Mouse (Mus musculus) adrenal gland, postnatal 36 days (tissue): ENCODE results near the gene Atl3. TPM values are rescaled to one million over a fixed set of nuclear protein-coding genes. Genes with fewer than 3 reads are reported as not detected.

ENCODE experiments used
- DNase-seq, 2 experiments: peaks; one replicate each; pipeline ENCODE4 v3.0.0; 2021; ENCODE audit warnings: mixed read lengths in 1 of 2
- total RNA-seq, 2 experiments: library from RNA; stranded (reverse); gene quantifications; 2 replicates each; pipeline ENCODE4 v1.2.3; 2021

The Atl3 gene
- total RNA-seq, 2 experiments from 2014 or later: 98.3 to 159 TPM

GRCm38 (mm10) chr19:7498816-7499215 is 5.0 kb downstream of the Atl3 start:
- no peak for DNase-seq

DNA sequence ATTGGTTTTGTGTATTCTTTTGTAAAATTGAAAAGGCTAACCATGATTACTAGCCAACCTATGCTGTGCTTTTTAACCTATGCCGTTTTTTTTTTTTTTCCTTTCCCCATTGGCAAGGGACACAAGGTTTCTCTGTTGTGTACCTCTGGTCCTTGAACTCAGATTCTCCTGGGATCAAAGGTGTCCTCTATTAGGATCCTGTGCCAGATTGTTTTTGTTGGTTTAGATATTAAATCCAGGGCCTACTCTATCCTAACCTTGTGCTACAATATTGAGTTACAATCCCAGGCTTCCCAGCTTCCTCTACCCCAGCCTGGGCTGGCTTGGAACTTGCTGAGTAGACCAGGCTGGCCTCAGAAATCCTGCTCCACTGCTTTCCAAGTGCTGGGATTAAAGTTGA is 6.9 kb downstream of the Atl3 start:
- no peak for DNase-seq

- no peak for DNase-seq
Observed at GRCm38 (mm10) chr19:7502432-7502831, 8.6 kb downstream of the Atl3 start.

- DNase-seq: no peak
Observed at GRCm38 (mm10) chr19:7506321-7506720, 12.5 kb downstream of the Atl3 start.

GRCm38 (mm10) chr19:7508026-7508425 is 14.2 kb downstream of the Atl3 start:
- no peak for DNase-seq

GRCm38 (mm10) chr19:7516437-7516836 is 22.6 kb downstream of the Atl3 start:
- no peak for DNase-seq

DNA sequence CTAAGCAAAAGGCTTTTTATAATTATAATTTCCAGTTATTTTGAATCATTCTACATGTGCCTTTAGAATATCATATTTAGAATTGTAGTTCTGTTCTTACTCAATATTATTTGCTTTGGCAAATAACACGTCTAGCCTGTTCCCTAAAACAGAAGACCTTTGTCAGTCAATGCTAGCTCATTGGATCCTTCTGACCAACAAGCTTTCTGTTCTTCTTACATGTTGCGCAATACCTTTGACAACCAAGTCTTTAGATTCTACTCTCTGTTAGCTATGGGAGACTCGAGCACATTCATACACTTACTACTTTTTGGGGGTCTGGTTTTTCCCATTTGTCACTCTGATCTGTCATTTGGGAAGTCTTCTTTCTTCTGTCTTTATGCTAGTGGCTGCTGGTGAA is 27.8 kb downstream of the Atl3 start:
- no peak for DNase-seq

- DNase-seq: no peak
Observed at GRCm38 (mm10) chr19:7522856-7523255, 29.0 kb downstream of the Atl3 start.

DNA sequence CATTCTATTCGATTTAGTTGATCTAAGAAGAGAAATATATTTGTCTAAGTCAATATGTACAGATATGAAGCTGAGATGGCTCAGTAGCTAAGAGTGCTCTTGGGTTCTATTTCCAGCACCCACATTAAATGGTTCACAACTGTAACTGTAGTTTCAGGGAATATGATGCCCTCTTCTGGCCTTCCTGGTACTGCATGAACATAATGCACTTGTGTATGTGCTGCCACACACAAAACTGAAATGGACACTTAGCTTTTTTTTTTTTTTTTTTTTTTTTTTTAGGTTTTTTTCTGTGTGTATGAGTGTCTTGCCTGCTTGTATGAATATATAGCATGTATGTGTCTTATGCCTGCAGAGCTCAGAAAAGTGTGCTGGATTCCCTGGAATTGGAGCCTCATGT is 29.5 kb downstream of the Atl3 start:
- DNase-seq: peak in 1 of 2 experiments; percentile 28

DNA sequence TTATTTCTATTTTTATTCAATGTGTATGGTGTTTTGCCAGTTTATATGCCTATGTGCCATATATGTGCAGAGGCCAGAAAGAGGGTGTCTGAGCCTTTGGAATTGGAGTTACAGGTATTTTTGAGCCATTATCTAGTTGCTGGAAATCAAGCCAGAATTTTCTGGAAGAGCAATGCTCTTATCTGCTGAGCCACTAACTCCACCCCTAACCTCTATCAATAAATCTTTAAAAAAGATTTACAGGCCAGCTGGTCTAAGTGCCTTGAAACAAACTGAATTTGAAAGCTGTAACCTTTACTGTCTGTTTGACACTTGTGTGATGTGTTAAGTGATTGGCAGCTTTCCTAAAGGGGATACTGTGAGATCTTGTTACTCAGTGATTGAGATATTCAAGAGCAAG is 29.9 kb downstream of the Atl3 start:
- DNase-seq: no peak

- no peak for DNase-seq
Observed at GRCm38 (mm10) chr19:7524879-7525278, 31.0 kb downstream of the Atl3 start.

DNA sequence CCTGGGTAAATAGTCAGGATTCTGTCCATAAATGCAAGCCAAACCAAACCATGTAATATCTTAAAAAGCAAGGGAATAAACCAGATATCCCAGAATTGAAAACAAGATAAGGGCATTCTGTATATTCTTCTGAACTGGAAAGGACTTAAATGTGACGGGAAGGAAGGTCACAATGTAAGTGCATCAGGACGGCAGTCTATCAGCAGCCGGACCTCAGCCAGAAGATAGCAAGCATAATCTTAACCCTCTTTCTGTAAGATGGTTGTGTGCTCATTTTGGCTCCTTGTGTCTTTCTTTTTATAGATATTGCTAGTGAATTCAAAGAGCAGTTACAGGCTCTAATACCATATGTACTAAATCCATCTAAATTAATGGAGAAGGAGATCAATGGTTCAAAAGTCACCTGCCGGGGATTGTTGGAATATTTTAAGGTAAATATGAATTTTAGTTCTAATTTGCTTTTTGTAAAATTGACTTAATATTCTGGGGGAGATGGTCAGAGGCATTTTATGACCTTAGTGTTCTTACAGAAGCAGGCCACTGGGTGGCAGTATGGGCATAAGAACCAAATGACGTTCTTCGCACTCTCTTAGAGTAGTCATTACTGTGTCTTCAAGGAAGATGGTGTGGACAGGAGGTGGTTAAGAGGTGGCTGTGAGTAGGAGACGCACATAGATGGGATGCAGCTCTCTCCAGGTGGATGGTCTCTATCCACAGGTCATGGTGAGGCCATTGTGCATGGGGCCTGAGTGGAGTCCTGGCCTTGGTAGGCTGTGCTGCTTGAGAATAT is 35.0 kb downstream of the Atl3 start:
- DNase-seq: peak; percentile 46 to 62

DNA sequence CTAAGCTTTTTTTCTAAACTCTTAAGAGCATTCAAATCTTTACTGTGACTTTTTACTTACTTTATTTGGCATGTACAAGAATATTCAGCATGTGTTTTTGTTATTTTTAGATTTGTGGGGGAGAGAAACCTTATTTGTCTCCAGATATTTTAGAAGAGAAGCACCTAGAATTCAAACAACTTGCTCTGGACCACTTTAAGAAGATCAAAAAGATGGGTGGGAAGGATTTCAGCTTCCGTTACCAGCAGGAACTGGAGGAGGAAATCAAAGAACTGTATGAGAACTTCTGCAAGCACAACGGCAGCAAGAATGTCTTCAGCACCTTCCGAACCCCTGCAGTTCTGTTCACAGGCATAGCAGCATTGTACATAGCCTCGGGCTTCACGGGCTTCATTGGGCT is 38.1 kb downstream of the Atl3 start:
- DNase-seq: no peak

GRCm38 (mm10) chr19:7533891-7534290 is 40.1 kb downstream of the Atl3 start:
- DNase-seq: peak; percentile 16 to 52

GRCm38 (mm10) chr19:7548924-7549323 is 55.1 kb downstream of the Atl3 start:
- DNase-seq: no peak

- no peak for DNase-seq
Observed at GRCm38 (mm10) chr19:7551550-7552300, 57.9 kb downstream of the Atl3 start.

DNA sequence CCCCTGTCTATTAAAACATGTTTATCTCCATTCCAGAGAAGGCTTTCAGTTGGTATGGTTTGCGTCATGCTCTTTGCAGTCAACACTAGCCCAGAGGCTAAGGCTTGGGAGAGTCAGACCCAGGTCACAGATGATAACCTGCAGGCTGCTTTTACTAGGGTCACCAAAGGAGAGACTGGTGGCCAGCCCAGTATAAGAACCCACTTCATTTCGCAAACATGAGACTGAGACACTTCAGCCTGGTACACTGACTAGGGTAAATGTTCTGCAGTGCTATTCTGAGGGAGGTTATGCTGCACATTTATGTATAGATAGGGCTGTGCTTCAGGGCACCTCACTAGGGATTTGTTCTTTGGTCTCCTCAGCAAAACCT is 58.4 kb downstream of the Atl3 start:
- DNase-seq: no peak

- no peak for DNase-seq
Observed at GRCm38 (mm10) chr19:7553441-7553840, 59.6 kb downstream of the Atl3 start.

- no peak for DNase-seq
Observed at GRCm38 (mm10) chr19:7554881-7555280, 61.0 kb downstream of the Atl3 start.

GRCm38 (mm10) chr19:7556641-7557040 is 62.8 kb downstream of the Atl3 start:
- no peak for DNase-seq

DNA sequence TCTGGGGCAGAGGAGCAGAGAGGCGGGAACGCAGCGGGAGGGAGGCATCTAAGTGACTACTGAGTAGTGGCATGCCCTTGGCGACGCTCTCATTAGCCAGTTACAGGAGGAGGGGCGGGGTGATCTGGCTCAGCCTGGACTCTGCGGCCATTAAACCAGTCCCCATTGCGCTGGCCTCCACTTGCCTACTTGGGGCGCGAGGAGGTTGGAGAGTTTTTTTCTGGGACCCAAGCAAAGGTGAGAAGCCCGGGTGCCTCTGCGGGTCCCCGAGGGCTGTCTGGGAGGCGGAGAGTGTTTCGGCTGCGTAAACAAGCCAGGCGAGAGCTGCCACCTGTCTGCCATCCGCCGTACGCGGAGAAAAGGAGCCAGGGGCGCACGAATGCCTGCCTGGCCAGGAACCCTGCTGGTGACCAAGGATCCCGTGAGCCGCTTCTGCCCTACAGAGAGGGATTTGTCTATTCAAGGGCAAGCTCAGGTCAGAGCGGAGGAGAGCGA is 63.5 kb downstream of the Atl3 start, which contains the start of gene Pla2g16:
Pla2g16 (plus strand) TSS at position 132 of the 495 bp plus-strand sequence.
- DNase-seq: peak; percentile 89

DNA sequence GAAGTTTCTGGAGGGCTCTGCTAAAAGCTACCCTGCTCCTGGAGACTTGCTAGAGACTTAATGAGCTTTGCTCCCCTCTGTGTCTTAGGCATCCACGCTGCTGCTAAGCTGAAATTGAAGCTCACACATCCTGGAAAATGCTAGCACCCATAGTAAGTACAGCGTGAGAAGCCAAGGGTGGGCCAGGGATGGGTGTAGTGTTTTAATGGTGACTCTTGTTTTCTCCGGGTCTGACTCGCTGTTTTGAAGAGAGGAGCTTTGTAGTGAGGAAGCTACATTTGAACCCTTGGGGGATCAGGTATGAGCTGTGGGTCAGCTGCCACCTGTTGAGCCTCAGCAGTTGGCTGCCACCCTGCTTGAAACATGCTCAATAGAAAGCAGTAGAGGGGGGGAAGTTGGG is 64.0 kb downstream of the Atl3 start:
- peak in 1 of 2 experiments; percentile 14 for DNase-seq

DNA sequence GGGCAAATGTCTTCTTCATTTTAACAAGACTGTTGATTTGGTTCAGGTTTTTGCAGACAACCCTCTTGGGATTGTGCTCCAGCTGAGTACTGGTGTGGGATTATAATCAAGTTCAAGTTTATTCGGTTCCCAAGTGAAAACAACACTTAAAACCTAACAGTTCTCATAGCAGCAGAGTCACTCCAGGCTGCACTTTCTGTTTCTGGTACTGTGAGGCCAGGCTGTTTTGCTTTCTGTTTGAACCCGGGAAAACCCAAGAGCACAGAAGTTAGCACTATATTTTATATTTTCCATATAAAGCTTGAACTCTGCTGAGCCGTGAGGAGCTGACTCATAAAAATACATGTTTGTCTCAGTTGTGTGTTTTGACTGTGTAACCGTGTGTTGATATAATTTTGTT is 64.8 kb downstream of the Atl3 start:
- DNase-seq: no peak
